Mouse (Mus musculus) heart, postnatal 0 days (tissue): ENCODE measurements at regions not wholly inside any gene's neighbourhood (a gene's known extent, or its start where the extent isn't known, plus 50 kb on each side); places are given as distances from the start of the nearest gene placed in this dataset.

Source experiments
- ATAC-seq: fragments of 200-750 bp; cut with Nextera tagmentation; 2 replicates; pipeline ENCODE4 v1.8.0; 2017; ENCODE audit warnings: low read depth, moderate number of reproducible peaks, moderate library complexity; ENCODE audit not compliant: insufficient read depth
- DNase-seq: peaks from one replicate; pipeline ENCODE4 v3.0.0-alpha.2; 2016; ENCODE audit warnings: low spot score
- H3K27ac ChIP-seq: fragments of 300-500 bp; sonication (generic); 2 replicates; pipeline ENCODE4 v1.5.1; 2014; ENCODE audit warnings: low read depth, mild to moderate bottlenecking
- H3K27me3 ChIP-seq: fragments of 300-500 bp; sonication (generic); 2 replicates; pipeline ENCODE4 v1.6.1; 2014; ENCODE audit warnings: low read length, mixed read lengths; ENCODE audit not compliant: control insufficient read depth, insufficient read depth
- H3K36me3 ChIP-seq: fragments of 300-500 bp; sonication (generic); replicated peaks from 2 replicates; pipeline ENCODE4 v1.6.1; 2014; ENCODE audit warnings: low read length, mixed read lengths; ENCODE audit not compliant: control insufficient read depth, insufficient read depth
- H3K4me1 ChIP-seq: fragments of 300-500 bp; sonication (generic); 2 replicates; pipeline ENCODE4 v1.6.1; 2014; ENCODE audit warnings: antibody characterized with exemption; ENCODE audit not compliant: control insufficient read depth, insufficient read depth
- H3K4me2 ChIP-seq: fragments of 300-500 bp; sonication (generic); 2 replicates; pipeline ENCODE4 v1.6.1; 2014; ENCODE audit warnings: low read depth, mild to moderate bottlenecking, low read length, moderate library complexity
- H3K4me3 ChIP-seq: fragments of 300-500 bp; sonication (generic); 2 replicates; pipeline ENCODE4 v1.5.1; 2014; ENCODE audit warnings: low read depth, low read length
- H3K9ac ChIP-seq: fragments of 300-500 bp; sonication (generic); replicated peaks from 2 replicates; pipeline ENCODE4 v1.6.1; 2014; ENCODE audit warnings: low read depth, low read length, mixed read lengths
- H3K9me3 ChIP-seq: fragments of 300-500 bp; sonication (generic); replicated peaks from 2 replicates; pipeline ENCODE4 v1.6.1; 2016; ENCODE audit warnings: low read length; ENCODE audit not compliant: control insufficient read depth
- CTCF ChIP-seq: IDR thresholded peaks from 2 replicates; pipeline ENCODE4 v1.5.1; 2016; ENCODE audit warnings: antibody characterized with exemption, control low read depth, low read depth
- EP300 ChIP-seq: IDR thresholded peaks from 2 replicates; pipeline ENCODE4 v1.6.1; 2016; ENCODE audit warnings: antibody characterized with exemption, low read depth
- WGBS: fragments of 180-500 bp; shearing (Covaris S2); extraction: QIAGEN DNeasy Blood & Tissue Kit; methylation state at CpG from one replicate; pipeline ENCODE4 v1.1.7; 2014; 5-methylcytosine and 5-hydroxymethylcytosine counted together

GRCm38 (mm10) chr5:118881886-118882285 lies 321.4 kb downstream of the Med13l start:
- ATAC-seq (no peak), DNase-seq (no peak)
- TF ChIP-seq EP300 (no peak), CTCF (no peak)

GRCm38 (mm10) chr5:118888131-118888530 lies 327.7 kb downstream of the Med13l start:
- Histone ChIP-seq H3K27ac (no peak overlapping the region), H3K9me3 (no peaks in the 10 kb centered on the region), H3K4me1 (no peaks in the 10 kb centered on the region), H3K4me3 (no peak overlapping the region), H3K9ac (no peak overlapping the region), H3K4me2 (no peak overlapping the region), H3K27me3 (no peaks in the 10 kb centered on the region), H3K36me3 (no peaks in the 10 kb centered on the region)
- ATAC-seq: no peak
- DNase-seq: no peak
- WGBS: 80% methylated on average over 11 of the region's 11 CpGs
- TF ChIP-seq EP300: no peak
- no peak for TF ChIP-seq CTCF

More at GRCm38 (mm10) chr5:118881886-118882285, 321.4 kb downstream of the Med13l start:
- Histone ChIP-seq H3K36me3 (no peaks in the 10 kb centered on the region), H3K4me2 (no peak overlapping the region), H3K9ac (no peak overlapping the region), H3K27ac (no peak overlapping the region), H3K4me3 (no peak overlapping the region), H3K4me1 (no peaks in the 10 kb centered on the region), H3K9me3 (no peaks in the 10 kb centered on the region), H3K27me3 (peaks cover 31% of the 10 kb centered on the region)
- WGBS: 93% methylated on average over 8 of the region's 8 CpGs

GRCm38 (mm10) chr5:118891131-118891530 lies 330.7 kb downstream of the Med13l start:
- Histone ChIP-seq H3K9me3 (no peaks in the 10 kb centered on the region), H3K27ac (no peak overlapping the region), H3K9ac (no peak overlapping the region), H3K4me3 (no peak overlapping the region), H3K36me3 (no peaks in the 10 kb centered on the region), H3K4me1 (no peaks in the 10 kb centered on the region), H3K4me2 (no peak overlapping the region), H3K27me3 (no peaks in the 10 kb centered on the region)
- no peak for TF ChIP-seq EP300
- TF ChIP-seq CTCF: no peak
- ATAC-seq: no peak
- no peak for DNase-seq
- WGBS: 61% methylated on average over 6 of the region's 6 CpGs

GRCm38 (mm10) chr5:118908224-118908623 lies 347.7 kb downstream of the Med13l start:
- Histone ChIP-seq H3K9ac (no peak overlapping the region), H3K4me3 (no peak overlapping the region), H3K27me3 (no peaks in the 10 kb centered on the region), H3K9me3 (0 out of 2 replicates have a peak, but pooled peaks cover 6% of the 10 kb centered on the region), H3K4me2 (no peak overlapping the region), H3K27ac (no peak overlapping the region), H3K4me1 (no peaks in the 10 kb centered on the region), H3K36me3 (no peaks in the 10 kb centered on the region)
- TF ChIP-seq EP300 (no peak), CTCF (no peak)
- ATAC-seq (no peak), DNase-seq (no peak)
- WGBS: 86% methylated on average over 7 of the region's 7 CpGs

GRCm38 (mm10) chr5:118909756-118910155 lies 349.3 kb downstream of the Med13l start:
- Histone ChIP-seq H3K27me3 (no peaks in the 10 kb centered on the region), H3K9ac (no peak overlapping the region), H3K27ac (no peak overlapping the region), H3K4me3 (no peak overlapping the region), H3K4me2 (no peak overlapping the region), H3K4me1 (no peaks in the 10 kb centered on the region), H3K36me3 (no peaks in the 10 kb centered on the region), H3K9me3 (no peaks in the 10 kb centered on the region)
- DNase-seq: no peak
- ATAC-seq: no peak
- 53% methylated on average over 6 of the region's 6 CpGs for WGBS
- TF ChIP-seq EP300: no peak
- TF ChIP-seq CTCF: no peak

- Histone ChIP-seq H3K4me3 (no peak overlapping the region), H3K9ac (no peak overlapping the region), H3K4me2 (no peak overlapping the region), H3K36me3 (no peaks in the 10 kb centered on the region), H3K9me3 (no peaks in the 10 kb centered on the region), H3K27ac (no peak overlapping the region), H3K4me1 (no peaks in the 10 kb centered on the region), H3K27me3 (no peaks in the 10 kb centered on the region)
- TF ChIP-seq CTCF (no peak), EP300 (no peak)
- DNase-seq (no peak), ATAC-seq (no peak)
- WGBS: 64% methylated on average over 6 of the region's 6 CpGs
Observed at GRCm38 (mm10) chr5:118914191-118914750, 353.8 kb downstream of the Med13l start.
